Mouse (Mus musculus) embryonic facial prominence, embryonic 13.5 days (tissue): Measurements from ENCODE around the gene Ech1. TPM values are rescaled to one million over a fixed set of nuclear protein-coding genes. Genes with fewer than 3 reads are reported as not detected.

ENCODE experiments used
- ATAC-seq: fragments of 200-750 bp; cut with Nextera tagmentation; 2 replicates; pipeline ENCODE4 v1.8.0; 2017; ENCODE audit warnings: low read depth; ENCODE audit not compliant: insufficient number of reproducible peaks, insufficient read depth, low FRiP score, low TSS enrichment
- H3K27ac ChIP-seq: fragments of 300-500 bp; sonication (generic); 2 replicates; pipeline ENCODE4 v1.5.1; 2015; ENCODE audit warnings: moderate library complexity, mild to moderate bottlenecking, inconsistent platforms
- H3K27me3 ChIP-seq: fragments of 300-500 bp; sonication (generic); 2 replicates; pipeline ENCODE4 v1.6.1; 2015; ENCODE audit warnings: mild to moderate bottlenecking, inconsistent platforms
- H3K36me3 ChIP-seq: fragments of 300-500 bp; sonication (generic); 2 replicates; pipeline ENCODE4 v1.6.1; 2015; ENCODE audit warnings: mild to moderate bottlenecking, inconsistent platforms
- H3K4me1 ChIP-seq: fragments of 300-500 bp; sonication (generic); 2 replicates; pipeline ENCODE4 v1.6.1; 2015; ENCODE audit warnings: inconsistent platforms
- H3K4me2 ChIP-seq: fragments of 300-500 bp; sonication (generic); 2 replicates; pipeline ENCODE4 v1.6.1; 2015; ENCODE audit warnings: moderate library complexity, mild to moderate bottlenecking, inconsistent platforms
- H3K4me3 ChIP-seq: fragments of 300-500 bp; sonication (generic); 2 replicates; pipeline ENCODE4 v1.5.1; 2015; ENCODE audit warnings: mild to moderate bottlenecking, inconsistent platforms
- H3K9ac ChIP-seq: fragments of 300-500 bp; sonication (generic); 2 replicates; pipeline ENCODE4 v1.6.1; 2015; ENCODE audit warnings: mild to moderate bottlenecking, inconsistent platforms
- H3K9me3 ChIP-seq: fragments of 300-500 bp; sonication (generic); 2 replicates; pipeline ENCODE4 v1.6.1; 2016; ENCODE audit warnings: inconsistent platforms
- WGBS: fragments of 180-500 bp; shearing (Covaris S2); methylation state at CpG from one replicate; pipeline ENCODE4 v1.1.7; 2015; ENCODE audit warnings: mixed read lengths; 5-methylcytosine and 5-hydroxymethylcytosine counted together
- polyA plus RNA-seq: library from polyadenylated mRNA; unstranded; fragments of >200 nt; fragmentation: Nextera tagmentation; extraction: Ambion mirVana; gene quantifications from 2 replicates; pipeline ENCODE4 v1.2.1, GENCODE M21; 2015

Ech1 gene
- polyA plus RNA-seq, 1 experiment from 2014 or later: 153 TPM

- H3K4me1 ChIP-seq: peaks cover 65% of the 10 kb centered on the region
- H3K27me3 ChIP-seq: no peaks in the 10 kb centered on the region
- peak overlapping the region; percentile 27; the same call in 1 of the 2 replicates for H3K9ac ChIP-seq
- ATAC-seq: no peak
- H3K4me2 ChIP-seq: no peak overlapping the region
- H3K9me3 ChIP-seq: no peaks in the 10 kb centered on the region
- WGBS: 90% methylated on average over 9 of the region's 9 CpGs
- no peak overlapping the region for H3K4me3 ChIP-seq
- H3K27ac ChIP-seq: no peak overlapping the region
- H3K36me3 ChIP-seq: peaks cover 82% of the 10 kb centered on the region
Measured at GRCm38 (mm10) chr7:28815230-28815629, 9.8 kb upstream of the Ech1 start.

- H3K9me3 ChIP-seq: no peaks in the 10 kb centered on the region
- H3K36me3 ChIP-seq: peaks cover 92% of the 10 kb centered on the region
- no peak overlapping the region for H3K9ac ChIP-seq
- H3K4me1 ChIP-seq: peaks cover 65% of the 10 kb centered on the region
- 87% methylated on average over 9 of the region's 9 CpGs for WGBS
- no peaks in the 10 kb centered on the region for H3K27me3 ChIP-seq
- no peak overlapping the region for H3K4me3 ChIP-seq
- H3K4me2 ChIP-seq: no peak overlapping the region; the same call in 1 of the 2 replicates
- no peak overlapping the region; the same call in 1 of the 2 replicates for H3K27ac ChIP-seq
- no peak for ATAC-seq
Measured at GRCm38 (mm10) chr7:28816201-28816600, 8.8 kb upstream of the Ech1 start.

GRCm38 (mm10) chr7:28816920-28817319 lies 8.1 kb upstream of the Ech1 start:
- Histone ChIP-seq H3K36me3 (peaks cover 99% of the 10 kb centered on the region), H3K27me3 (no peaks in the 10 kb centered on the region), H3K9me3 (no peaks in the 10 kb centered on the region), H3K4me2 (no peak overlapping the region), H3K27ac (no peak overlapping the region), H3K4me3 (0 out of 2 replicates have a peak overlapping the region, but pooled peaks have one; percentile 0), H3K9ac (no peak overlapping the region), H3K4me1 (peaks cover 64% of the 10 kb centered on the region)
- 92% methylated on average over 10 of the region's 10 CpGs for WGBS
- ATAC-seq: no peak

- Histone ChIP-seq H3K9me3 (no peaks in the 10 kb centered on the region), H3K36me3 (peaks cover 99% of the 10 kb centered on the region), H3K27me3 (no peaks in the 10 kb centered on the region), H3K4me1 (peaks cover 58% of the 10 kb centered on the region), H3K27ac (no peak overlapping the region), H3K4me3 (peak overlapping the region; percentile 8; the same call in 1 of the 2 replicates), H3K9ac (no peak overlapping the region; the same call in 1 of the 2 replicates), H3K4me2 (no peak overlapping the region)
- 76% methylated on average over 6 of the region's 6 CpGs for WGBS
- no peak for ATAC-seq
Measured at GRCm38 (mm10) chr7:28817524-28817923, 7.5 kb upstream of the Ech1 start.

GRCm38 (mm10) chr7:28817957-28818356 lies 7.1 kb upstream of the Ech1 start:
- 82% methylated on average over 4 of the region's 4 CpGs for WGBS
- no peak overlapping the region; the same call in 1 of the 2 replicates for H3K27ac ChIP-seq
- peaks cover 53% of the 10 kb centered on the region for H3K4me1 ChIP-seq

DNA sequence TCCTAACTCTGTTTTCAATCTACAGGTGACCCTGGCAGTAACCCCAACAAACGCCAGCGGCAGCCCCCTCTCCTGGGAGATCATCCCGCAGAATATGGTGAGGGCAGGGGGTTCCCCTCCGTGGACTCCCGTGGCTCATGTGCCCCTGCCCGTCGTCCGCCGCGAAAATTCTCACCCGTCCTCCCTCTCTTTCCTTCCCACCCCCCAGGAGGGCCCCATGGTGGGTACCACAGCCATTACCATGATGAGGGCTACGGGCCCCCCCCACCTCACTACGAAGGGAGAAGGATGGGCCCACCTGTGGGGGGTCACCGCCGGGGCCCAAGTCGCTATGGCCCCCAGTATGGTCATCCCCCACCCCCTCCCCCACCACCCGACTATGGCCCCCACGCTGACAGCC lies 6.6 kb upstream of the Ech1 start:
- H3K4me3 ChIP-seq: no peak overlapping the region
- no peaks in the 10 kb centered on the region for H3K27me3 ChIP-seq
- no peaks in the 10 kb centered on the region for H3K9me3 ChIP-seq
- ATAC-seq: no peak
- H3K4me1 ChIP-seq: peaks cover 49% of the 10 kb centered on the region
- 78% methylated on average over 18 of the region's 18 CpGs for WGBS
- peak overlapping the region; percentile 4; the same call in 1 of the 2 replicates for H3K27ac ChIP-seq
- H3K9ac ChIP-seq: no peak overlapping the region
- H3K36me3 ChIP-seq: peaks cover 96% of the 10 kb centered on the region
- H3K4me2 ChIP-seq: no peak overlapping the region

More at GRCm38 (mm10) chr7:28817957-28818356, 7.1 kb upstream of the Ech1 start:
- no peaks in the 10 kb centered on the region for H3K9me3 ChIP-seq
- H3K36me3 ChIP-seq: peaks cover 99% of the 10 kb centered on the region
- H3K27me3 ChIP-seq: no peaks in the 10 kb centered on the region
- no peak overlapping the region for H3K9ac ChIP-seq
- peak overlapping the region; percentile 8; the same call in 1 of the 2 replicates for H3K4me3 ChIP-seq
- ATAC-seq: no peak
- no peak overlapping the region for H3K4me2 ChIP-seq

DNA sequence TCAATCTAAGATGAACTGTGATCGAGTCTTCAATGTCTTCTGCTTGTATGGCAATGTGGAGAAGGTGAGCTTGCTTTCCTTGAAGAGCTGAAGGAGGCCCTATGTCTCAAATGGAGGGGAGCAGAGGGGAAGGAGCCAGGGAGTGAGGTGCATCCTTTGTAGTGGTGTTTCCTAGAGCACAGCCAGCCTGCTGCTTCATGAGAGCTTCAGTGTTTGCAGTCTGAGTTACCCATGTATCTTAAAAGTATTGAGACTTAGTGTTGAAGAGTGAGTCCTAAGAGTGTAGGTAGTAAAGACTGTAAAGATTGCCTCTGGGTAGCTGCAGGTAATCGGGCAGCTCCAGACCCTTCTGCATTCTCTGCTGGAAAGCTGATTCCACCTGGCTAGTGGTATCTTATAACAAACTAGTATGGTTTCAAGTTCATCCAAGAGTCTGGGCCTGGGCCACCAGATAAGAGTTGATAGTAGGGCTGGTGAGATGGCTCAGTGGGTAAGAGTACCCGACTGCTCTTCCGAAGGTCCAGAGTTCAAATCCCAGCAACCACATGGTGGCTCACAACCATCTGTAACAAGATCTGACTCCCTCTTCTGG lies 6.1 kb upstream of the Ech1 start:
- WGBS: 88% methylated on average over 4 of the region's 4 CpGs
- no peak for ATAC-seq
- Histone ChIP-seq H3K4me2 (no peak overlapping the region), H3K36me3 (peaks cover 91% of the 10 kb centered on the region), H3K9me3 (no peaks in the 10 kb centered on the region), H3K27ac (no peak overlapping the region), H3K4me1 (peaks cover 43% of the 10 kb centered on the region), H3K9ac (0 out of 2 replicates have a peak overlapping the region, but pooled peaks have one; percentile 8), H3K4me3 (no peak overlapping the region), H3K27me3 (no peaks in the 10 kb centered on the region)

- H3K4me2 ChIP-seq: no peak overlapping the region
- H3K9ac ChIP-seq: no peak overlapping the region
- no peak overlapping the region for H3K27ac ChIP-seq
- no peak overlapping the region for H3K4me3 ChIP-seq
- no peaks in the 10 kb centered on the region for H3K9me3 ChIP-seq
- no peak for ATAC-seq
- H3K27me3 ChIP-seq: no peaks in the 10 kb centered on the region
- H3K4me1 ChIP-seq: peaks cover 39% of the 10 kb centered on the region
- WGBS: 83% methylated on average over 4 of the region's 4 CpGs
- H3K36me3 ChIP-seq: peaks cover 85% of the 10 kb centered on the region
Measured at GRCm38 (mm10) chr7:28819571-28819970, 5.4 kb upstream of the Ech1 start.

- Histone ChIP-seq H3K9me3 (no peaks in the 10 kb centered on the region), H3K27me3 (no peaks in the 10 kb centered on the region), H3K36me3 (peaks cover 74% of the 10 kb centered on the region), H3K4me3 (no peak overlapping the region), H3K4me2 (no peak overlapping the region), H3K27ac (peak overlapping the region; percentile 35; the same call in 1 of the 2 replicates), H3K9ac (no peak overlapping the region), H3K4me1 (peaks cover 30% of the 10 kb centered on the region)
- WGBS: 65% methylated on average over 12 of the region's 12 CpGs
- ATAC-seq: no peak
Measured at GRCm38 (mm10) chr7:28820358-28821260, 4.4 kb upstream of the Ech1 start.

DNA sequence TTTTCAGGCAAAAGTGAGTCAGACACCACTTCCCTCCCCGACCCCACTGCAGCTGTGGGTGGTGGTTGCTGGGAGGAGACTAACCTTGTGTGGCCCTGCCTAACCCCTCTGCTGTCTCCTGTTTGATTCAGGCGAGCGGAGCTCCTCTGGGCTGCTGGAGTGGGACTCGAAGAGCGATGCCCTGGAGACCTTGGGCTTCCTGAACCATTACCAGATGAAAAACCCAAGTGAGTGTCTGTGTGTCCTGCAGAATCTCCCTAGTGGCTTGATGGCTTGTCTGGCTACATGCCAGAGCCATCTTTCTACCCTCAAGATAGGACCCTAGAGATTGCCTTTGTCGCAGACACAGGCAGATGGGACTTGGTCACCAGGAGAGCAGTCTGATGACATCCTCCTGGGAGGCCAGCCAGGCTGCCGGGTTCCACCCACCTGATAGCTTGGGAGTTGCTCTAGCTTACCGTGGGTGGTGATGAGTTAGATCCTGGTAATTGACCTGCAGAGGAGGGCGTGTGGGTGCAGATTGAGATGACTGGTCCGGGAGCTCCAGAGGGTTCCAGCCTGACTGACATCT lies 3.7 kb upstream of the Ech1 start:
- peaks cover 30% of the 10 kb centered on the region for H3K4me1 ChIP-seq
- no peaks in the 10 kb centered on the region for H3K27me3 ChIP-seq
- H3K4me3 ChIP-seq: no peak overlapping the region
- peaks cover 68% of the 10 kb centered on the region for H3K36me3 ChIP-seq
- H3K9ac ChIP-seq: no peak overlapping the region
- 70% methylated on average over 10 of the region's 10 CpGs for WGBS
- ATAC-seq: no peak
- no peaks in the 10 kb centered on the region for H3K9me3 ChIP-seq
- peak overlapping the region; percentile 35 for H3K27ac ChIP-seq
- no peak overlapping the region for H3K4me2 ChIP-seq

DNA sequence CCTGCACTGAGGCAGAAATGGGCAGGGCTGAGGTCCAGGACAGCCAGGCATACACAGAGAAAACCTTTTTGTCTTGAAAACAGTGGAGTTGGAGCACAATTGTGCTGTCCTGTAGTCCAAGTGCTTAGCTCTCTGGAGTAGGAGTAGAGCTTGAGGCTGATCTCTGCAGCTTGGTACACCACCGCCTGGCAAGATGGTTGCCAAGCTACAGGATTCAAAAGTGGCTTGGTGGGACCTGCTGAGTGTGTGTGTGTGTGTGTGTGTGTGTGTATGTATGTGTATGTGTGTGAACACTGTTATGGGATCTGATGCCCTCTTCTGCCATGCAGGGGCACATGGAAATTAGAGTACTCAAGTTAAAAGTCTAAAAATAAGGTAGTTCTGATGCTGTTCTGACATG lies 2.5 kb upstream of the Ech1 start:
- no peak for ATAC-seq
- peaks cover 59% of the 10 kb centered on the region for H3K36me3 ChIP-seq
- no peak overlapping the region for H3K9ac ChIP-seq
- H3K4me2 ChIP-seq: no peak overlapping the region
- no peaks in the 10 kb centered on the region for H3K27me3 ChIP-seq
- H3K4me1 ChIP-seq: peaks cover 22% of the 10 kb centered on the region
- peak overlapping the region; percentile 51; the same call in 1 of the 2 replicates for H3K27ac ChIP-seq
- H3K4me3 ChIP-seq: no peak overlapping the region
- H3K9me3 ChIP-seq: no peaks in the 10 kb centered on the region
- WGBS: 71% methylated on average over 1 of the region's 1 CpGs
